ENCODE assay signal across 13 mouse cellular contexts in genomic region chr7:141337716-141338416, GRCm38 (mm10). TPM values are rescaled to one million over a fixed set of nuclear protein-coding genes. Genes with fewer than 3 reads are reported as not detected.
DNase-seq lines count a peak whose midpoint lies in the region; ATAC-seq lines count a peak whose summit lies in the region.
"Had no signal": no experiment of that assay in that cellular context is flagged by ENCODE, and none has a peak within 500 bp of the region (broad histone marks: within the 10 kb centered on the region; RNA-seq: fewer than 3 reads in every experiment).

No protein-coding gene starts in this region.

- H3K4me2 ChIP-seq in limb, embryonic 15.5 days, result 0 out of 2 replicates have a peak overlapping the region, but pooled peaks have one; percentile 49
- H3K4me2 ChIP-seq in intestine, embryonic 14.5 days (ENCODE audit: low read length), result peak overlapping the region; percentile 43; the same call in 1 of the 2 replicates
- peak overlapping the region; percentile 63 for H3K4me2 ChIP-seq in kidney, embryonic 16.5 days (replicated peaks; ENCODE audit: low read depth, low read length)
- H3K4me2 ChIP-seq in forebrain, embryonic 13.5 days, result no peak overlapping the region

- ATAC-seq in limb, embryonic 15.5 days (ENCODE audit: insufficient number of reproducible peaks, low FRiP score, low TSS enrichment, low read depth), result no peak
- no peak for ATAC-seq in intestine, embryonic 14.5 days (replicated peaks; ENCODE audit: low FRiP score, low TSS enrichment, low read depth)
- no peak for ATAC-seq in kidney, embryonic 16.5 days (ENCODE audit: low FRiP score, low TSS enrichment)
- no peak for ATAC-seq in megakaryocyte progenitor cell, adult 5-6 weeks (replicated peaks; ENCODE audit: poor library complexity)
- no peak for ATAC-seq in forebrain, embryonic 13.5 days

- peak overlapping the region; percentile 39; the same call in 1 of the 2 replicates for H3K4me3 ChIP-seq in limb, embryonic 15.5 days
- H3K4me3 ChIP-seq in limb, embryonic 10.5 days, result no peak overlapping the region
- no peak overlapping the region for H3K4me3 ChIP-seq in intestine, embryonic 14.5 days (ENCODE audit: low read depth, low read length)
- no peak overlapping the region for H3K4me3 ChIP-seq in kidney, embryonic 16.5 days (ENCODE audit: low read length)
- H3K4me3 ChIP-seq in forebrain, embryonic 13.5 days, result no peak overlapping the region
- H3K4me3 ChIP-seq: megakaryocyte, embryonic 14.5 days; neural tube, embryonic 15.5 days had no signal

- no peak for DNase-seq in limb, embryonic 10.5 days (ENCODE audit: low spot score)
- DNase-seq in intestine, embryonic 14.5 days (ENCODE audit: low spot score), result no peak
- peak; percentile 55 for DNase-seq in lung, postnatal 36 days
- no peak for DNase-seq in thymus, postnatal 14 days
- DNase-seq: cerebellum, adult 18-20 months; right cerebral cortex, postnatal 4 days had no signal

- 77% methylated on average over 3 of the region's 3 CpGs for WGBS in limb, embryonic 15.5 days
- 70% methylated on average over 3 of the region's 3 CpGs for WGBS in limb, embryonic 10.5 days
- WGBS in intestine, embryonic 14.5 days, result 57% methylated on average over 3 of the region's 3 CpGs
- WGBS in kidney, embryonic 16.5 days, result 68% methylated on average over 3 of the region's 3 CpGs
- 77% methylated on average over 3 of the region's 3 CpGs for WGBS in forebrain, embryonic 13.5 days

- 0 out of 2 replicates have a peak, but pooled peaks cover 6% of the 10 kb centered on the region for H3K27me3 ChIP-seq in limb, embryonic 15.5 days
- H3K27me3 ChIP-seq in limb, embryonic 10.5 days (ENCODE audit: low read depth, poor library complexity, severe bottlenecking), result peaks cover 32% of the 10 kb centered on the region
- no peaks in the 10 kb centered on the region for H3K27me3 ChIP-seq in intestine, embryonic 14.5 days (replicated peaks; ENCODE audit: control insufficient read depth, insufficient read depth, low read length)
- H3K27me3 ChIP-seq in kidney, embryonic 16.5 days (ENCODE audit: insufficient read depth, low read length), result no peaks in the 10 kb centered on the region
- H3K27me3 ChIP-seq in forebrain, embryonic 13.5 days, result peaks cover 19% of the 10 kb centered on the region

- H3K9me3 ChIP-seq in limb, embryonic 15.5 days, result no peaks in the 10 kb centered on the region
- H3K9me3 ChIP-seq in limb, embryonic 10.5 days (replicated peaks), result no peaks in the 10 kb centered on the region
- no peaks in the 10 kb centered on the region for H3K9me3 ChIP-seq in intestine, embryonic 14.5 days (ENCODE audit: control insufficient read depth, low read length)
- H3K9me3 ChIP-seq in kidney, embryonic 16.5 days (ENCODE audit: low read length), result no peaks in the 10 kb centered on the region
- H3K9me3 ChIP-seq in forebrain, embryonic 13.5 days (replicated peaks), result no peaks in the 10 kb centered on the region
- H3K9me3 ChIP-seq: G1E; megakaryocyte, embryonic 14.5 days; neural tube, embryonic 15.5 days had no signal

- H3K9ac ChIP-seq in limb, embryonic 15.5 days, result no peak overlapping the region
- H3K9ac ChIP-seq in intestine, embryonic 14.5 days (ENCODE audit: low read length), result no peak overlapping the region
- H3K9ac ChIP-seq in kidney, embryonic 16.5 days (replicated peaks; ENCODE audit: low read length), result peak overlapping the region; percentile 73; the same call in 1 of the 2 replicates
- H3K9ac ChIP-seq in forebrain, embryonic 13.5 days, result no peak overlapping the region
- H3K9ac ChIP-seq: neural tube, embryonic 15.5 days had no signal

- peak overlapping the region; percentile 43 for H3K27ac ChIP-seq in limb, embryonic 15.5 days
- H3K27ac ChIP-seq in limb, embryonic 10.5 days, result no peak overlapping the region
- no peak overlapping the region for H3K27ac ChIP-seq in intestine, embryonic 14.5 days (ENCODE audit: low read depth)
- peak overlapping the region; percentile 51 for H3K27ac ChIP-seq in kidney, embryonic 16.5 days (ENCODE audit: low read length)
- no peak overlapping the region for H3K27ac ChIP-seq in forebrain, embryonic 13.5 days
- H3K27ac ChIP-seq: neural tube, embryonic 15.5 days had no signal

- H3K36me3 ChIP-seq in limb, embryonic 15.5 days, result peaks cover 30% of the 10 kb centered on the region
- peaks cover 35% of the 10 kb centered on the region for H3K36me3 ChIP-seq in limb, embryonic 10.5 days
- H3K36me3 ChIP-seq in intestine, embryonic 14.5 days (ENCODE audit: control insufficient read depth, insufficient read depth, low read length), result peaks cover 20% of the 10 kb centered on the region
- H3K36me3 ChIP-seq in kidney, embryonic 16.5 days (ENCODE audit: insufficient read depth, low read length), result peaks cover 20% of the 10 kb centered on the region
- H3K36me3 ChIP-seq in forebrain, embryonic 13.5 days (ENCODE audit: poor library complexity, severe bottlenecking), result peaks cover 31% of the 10 kb centered on the region

- peaks cover 12% of the 10 kb centered on the region for H3K4me1 ChIP-seq in limb, embryonic 15.5 days
- H3K4me1 ChIP-seq in limb, embryonic 10.5 days, result peaks cover 29% of the 10 kb centered on the region
- no peaks in the 10 kb centered on the region; the same call in 1 of the 2 replicates for H3K4me1 ChIP-seq in intestine, embryonic 14.5 days (replicated peaks; ENCODE audit: control insufficient read depth, insufficient read depth, low read length)
- peaks cover 19% of the 10 kb centered on the region for H3K4me1 ChIP-seq in kidney, embryonic 16.5 days (ENCODE audit: insufficient read depth, low read length)
- H3K4me1 ChIP-seq in forebrain, embryonic 13.5 days, result peaks cover 8% of the 10 kb centered on the region; the same call in 1 of the 2 replicates

RNA-seq across cellular contexts. Expression of gene Eps8l2, which starts 0.8 kb away (rescaled TPM):
- 42.7 and 43.9 TPM in 2 replicates for polyA plus RNA-seq in limb, embryonic 15.5 days (2015; fragmentation: Nextera tagmentation; extraction: Ambion mirVana)
- 3.4 and 5.0 TPM in 2 replicates for polyA plus RNA-seq in limb, embryonic 10.5 days (2016; fragmentation: Nextera tagmentation; extraction: Ambion mirVana)
- 49.4 and 61.2 TPM in 2 replicates for polyA plus RNA-seq in intestine, embryonic 14.5 days (2014; fragmentation: Nextera tagmentation; extraction: Ambion mirVana)
- 59.4 and 62.9 TPM in 2 replicates for polyA plus RNA-seq in kidney, embryonic 16.5 days (2015; fragmentation: Nextera tagmentation; extraction: Ambion mirVana)
- total RNA-seq in megakaryocyte progenitor cell, adult 5-6 weeks (2015), result 0.67 TPM in 1 of 2 replicates, not detected in the other
- total RNA-seq in megakaryocyte progenitor cell, adult 5-6 weeks (2017), result not detected in 2 replicates
- polyA plus RNA-seq in forebrain, embryonic 13.5 days (2015; fragmentation: Nextera tagmentation; extraction: Ambion mirVana), result 0.43 and 0.64 TPM in 2 replicates
- polyA plus RNA-seq: G1E had no signal

RNA-seq across cellular contexts. Expression of gene Tmem80, which starts 10.3 kb away (rescaled TPM):
- polyA plus RNA-seq in limb, embryonic 15.5 days (2015; fragmentation: Nextera tagmentation; extraction: Ambion mirVana), result 35.9 and 38.5 TPM in 2 replicates
- polyA plus RNA-seq in limb, embryonic 10.5 days (2016; fragmentation: Nextera tagmentation; extraction: Ambion mirVana), result 42.9 and 46.1 TPM in 2 replicates
- polyA plus RNA-seq in intestine, embryonic 14.5 days (2014; fragmentation: Nextera tagmentation; extraction: Ambion mirVana), result 23.1 and 27.0 TPM in 2 replicates
- polyA plus RNA-seq in kidney, embryonic 16.5 days (2015; fragmentation: Nextera tagmentation; extraction: Ambion mirVana), result 49.3 and 59.8 TPM in 2 replicates
- total RNA-seq in megakaryocyte progenitor cell, adult 5-6 weeks (2015), result 11.1 and 11.7 TPM in 2 replicates
- total RNA-seq in megakaryocyte progenitor cell, adult 5-6 weeks (2017), result 9.1 and 9.2 TPM in 2 replicates
- polyA plus RNA-seq in forebrain, embryonic 13.5 days (2015; fragmentation: Nextera tagmentation; extraction: Ambion mirVana), result 61.3 and 66.0 TPM in 2 replicates

RNA-seq across cellular contexts. Expression of gene Deaf1, which starts 10.4 kb away (rescaled TPM):
- polyA plus RNA-seq in limb, embryonic 15.5 days (2015; fragmentation: Nextera tagmentation; extraction: Ambion mirVana), result 68.6 and 70.8 TPM in 2 replicates
- polyA plus RNA-seq in limb, embryonic 10.5 days (2016; fragmentation: Nextera tagmentation; extraction: Ambion mirVana), result 44.1 and 59.5 TPM in 2 replicates
- polyA plus RNA-seq in intestine, embryonic 14.5 days (2014; fragmentation: Nextera tagmentation; extraction: Ambion mirVana), result 86.2 and 90.9 TPM in 2 replicates
- 77.4 and 87.5 TPM in 2 replicates for polyA plus RNA-seq in kidney, embryonic 16.5 days (2015; fragmentation: Nextera tagmentation; extraction: Ambion mirVana)
- 33.6 and 33.7 TPM in 2 replicates for total RNA-seq in megakaryocyte progenitor cell, adult 5-6 weeks (2015)
- 19.8 and 23.0 TPM in 2 replicates for total RNA-seq in megakaryocyte progenitor cell, adult 5-6 weeks (2017)
- 88.1 and 105 TPM in 2 replicates for polyA plus RNA-seq in forebrain, embryonic 13.5 days (2015; fragmentation: Nextera tagmentation; extraction: Ambion mirVana)

RNA-seq across cellular contexts. Expression of gene Drd4, which starts 46.1 kb away (rescaled TPM):
- polyA plus RNA-seq in limb, embryonic 15.5 days (2015; fragmentation: Nextera tagmentation; extraction: Ambion mirVana), result 1.5 TPM in 2 replicates
- 0.68 and 0.93 TPM in 2 replicates for polyA plus RNA-seq in limb, embryonic 10.5 days (2016; fragmentation: Nextera tagmentation; extraction: Ambion mirVana)
- polyA plus RNA-seq in intestine, embryonic 14.5 days (2014; fragmentation: Nextera tagmentation; extraction: Ambion mirVana), result 0.39 and 0.93 TPM in 2 replicates
- polyA plus RNA-seq in kidney, embryonic 16.5 days (2015; fragmentation: Nextera tagmentation; extraction: Ambion mirVana), result 1.3 and 1.5 TPM in 2 replicates
- total RNA-seq in megakaryocyte progenitor cell, adult 5-6 weeks (2015), result not detected in 2 replicates
- total RNA-seq in megakaryocyte progenitor cell, adult 5-6 weeks (2017), result not detected in 2 replicates
- polyA plus RNA-seq in forebrain, embryonic 13.5 days (2015; fragmentation: Nextera tagmentation; extraction: Ambion mirVana), result 0.55 and 0.70 TPM in 2 replicates
- polyA plus RNA-seq: G1E had no signal

RNA-seq across cellular contexts. Expression of gene Taldo1, which starts 54.1 kb away (rescaled TPM):
- polyA plus RNA-seq in limb, embryonic 15.5 days (2015; fragmentation: Nextera tagmentation; extraction: Ambion mirVana), result 272 and 290 TPM in 2 replicates
- polyA plus RNA-seq in limb, embryonic 10.5 days (2016; fragmentation: Nextera tagmentation; extraction: Ambion mirVana), result 258 and 272 TPM in 2 replicates
- polyA plus RNA-seq in intestine, embryonic 14.5 days (2014; fragmentation: Nextera tagmentation; extraction: Ambion mirVana), result 339 and 344 TPM in 2 replicates
- 371 and 374 TPM in 2 replicates for polyA plus RNA-seq in kidney, embryonic 16.5 days (2015; fragmentation: Nextera tagmentation; extraction: Ambion mirVana)
- 103 and 117 TPM in 2 replicates for total RNA-seq in megakaryocyte progenitor cell, adult 5-6 weeks (2015)
- 508 and 513 TPM in 2 replicates for total RNA-seq in megakaryocyte progenitor cell, adult 5-6 weeks (2017)
- 386 and 415 TPM in 2 replicates for polyA plus RNA-seq in forebrain, embryonic 13.5 days (2015; fragmentation: Nextera tagmentation; extraction: Ambion mirVana)

Comparison
In these comparisons a context has a peak if more than half of its experiments do, and no peak if none do; other contexts are left out.
1. H3K27ac ChIP-seq: peak in limb, embryonic 15.5 days (single experiment) and kidney, embryonic 16.5 days (single experiment); none in limb, embryonic 10.5 days (single experiment), intestine, embryonic 14.5 days (single experiment) and forebrain, embryonic 13.5 days (single experiment).